Mouse (Mus musculus) MEL (cell line): ENCODE measurements around the gene Gm47289. TPM values are rescaled to one million over a fixed set of nuclear protein-coding genes. Genes with fewer than 3 reads are reported as not detected.
A peak's percentile ranks its signal among the peaks of the same experiment; 100 is the strongest.

Experiments used
- DNase-seq: peaks from one replicate; pipeline ENCODE4 v3.0.0; 2011; ENCODE audit warnings: low read depth, low spot score
- H3K27ac ChIP-seq: 2 replicates; pipeline ENCODE4 v1.5.1; 2012; ENCODE audit warnings: low read depth, mild to moderate bottlenecking, control low read depth, low read length, moderate library complexity; ENCODE audit not compliant: control insufficient read depth
- H3K27me3 ChIP-seq, 2 experiments: fragments of 150-350 bp in 1 of 2; sonication (generic) in 1 of 2; 2 replicates each; pipeline ENCODE4 v1.6.1; 2012; ENCODE audit warnings: low read length in 2 of 2, mild to moderate bottlenecking in 2 of 2, improper control_type of control experiment in 1 of 2, moderate library complexity in 1 of 2; ENCODE audit not compliant: insufficient read depth in 2 of 2, control insufficient read depth in 1 of 2
- H3K36me3 ChIP-seq, 2 experiments: 2 replicates each; pipeline ENCODE4 v1.6.1; 2012 to 2014; ENCODE audit warnings: low read length in 2 of 2, improper control_type of control experiment in 1 of 2, inconsistent platforms in 1 of 2, mild to moderate bottlenecking in 1 of 2; ENCODE audit not compliant: insufficient read depth in 2 of 2, control insufficient read depth in 1 of 2
- H3K4me1 ChIP-seq, 2 experiments: fragments of 150-350 bp in 1 of 2; sonication (generic) in 1 of 2; 2 replicates each; pipeline ENCODE4 v1.6.1; 2012; ENCODE audit warnings: low read length in 2 of 2, improper control_type of control experiment in 1 of 2, mild to moderate bottlenecking in 1 of 2; ENCODE audit not compliant: insufficient read depth in 2 of 2, control insufficient read depth in 1 of 2
- H3K4me3 ChIP-seq, 2 experiments: fragments of 150-350 bp in 1 of 2; sonication (generic) in 1 of 2; 2 replicates each; pipeline ENCODE4 v1.5.1; 2012; ENCODE audit warnings: low read depth in 2 of 2, low read length in 2 of 2, mild to moderate bottlenecking in 2 of 2, moderate library complexity in 2 of 2, control low read depth in 1 of 2, improper control_type of control experiment in 1 of 2; ENCODE audit not compliant: control insufficient read depth in 1 of 2, insufficient read depth in 1 of 2
- H3K79me2 ChIP-seq: 2 replicates; pipeline ENCODE4 v1.6.1; 2012; ENCODE audit warnings: mild to moderate bottlenecking, low read length, moderate library complexity; ENCODE audit not compliant: control insufficient read depth, poor library complexity, insufficient read depth
- H3K9ac ChIP-seq: 2 replicates; pipeline ENCODE4 v1.6.1; 2012; ENCODE audit warnings: low read depth, mild to moderate bottlenecking, control low read depth, low read length, moderate library complexity; ENCODE audit not compliant: control insufficient read depth, poor library complexity, severe bottlenecking
- H3K9me3 ChIP-seq: fragments of 150-350 bp; sonication (generic); replicated peaks from 2 replicates; pipeline ENCODE4 v1.6.1; 2012; ENCODE audit warnings: mild to moderate bottlenecking, low read length, improper control_type of control experiment, moderate library complexity; ENCODE audit not compliant: insufficient read depth
- CHD1 ChIP-seq: IDR thresholded peaks from 2 replicates; pipeline ENCODE4 v1.6.1; 2012; ENCODE audit warnings: low read depth, mild to moderate bottlenecking, inconsistent platforms, low read length, improper control_type of control experiment
- CHD2 ChIP-seq: IDR thresholded peaks from 2 replicates; pipeline ENCODE4 v1.6.1; 2011; ENCODE audit warnings: low read length, improper control_type of control experiment
- CTCF ChIP-seq, 3 experiments: IDR thresholded peaks in 2 of 3; conservative IDR thresholded peaks in 1 of 3; 2 replicates each; pipeline ENCODE4 v1.5.1; 2011 to 2012; ENCODE audit warnings: low read length in 3 of 3, low read depth in 2 of 3, mild to moderate bottlenecking in 2 of 3, improper control_type of control experiment in 1 of 3, inconsistent platforms in 1 of 3, mixed read lengths in 1 of 3, moderate library complexity in 1 of 3; ENCODE audit not compliant: control insufficient read depth in 1 of 3, insufficient read depth in 1 of 3, poor library complexity in 1 of 3, severe bottlenecking in 1 of 3
- E2F4 ChIP-seq: IDR thresholded peaks from 2 replicates; pipeline ENCODE4 v1.6.1; 2011; ENCODE audit warnings: low read depth, low read length, improper control_type of control experiment, borderline replicate concordance
- EP300 ChIP-seq, 2 experiments: IDR thresholded peaks; 2 replicates each; pipeline ENCODE4 v1.6.1; 2011; ENCODE audit warnings: improper control_type of control experiment in 2 of 2, low read length in 2 of 2, low read depth in 1 of 2, mild to moderate bottlenecking in 1 of 2
- ETS1 ChIP-seq: IDR thresholded peaks from 2 replicates; pipeline ENCODE4 v1.6.1; 2012; ENCODE audit warnings: low read depth, mild to moderate bottlenecking, inconsistent platforms, low read length, improper control_type of control experiment, moderate library complexity
- GATA1 ChIP-seq: IDR thresholded peaks from 2 replicates; pipeline ENCODE4 v1.6.1; 2011; ENCODE audit warnings: low read depth, low read length, improper control_type of control experiment
- MEF2A ChIP-seq: IDR thresholded peaks from 2 replicates; pipeline ENCODE4 v1.6.1; 2014; ENCODE audit warnings: low read depth, mild to moderate bottlenecking, inconsistent platforms, low read length, improper control_type of control experiment; ENCODE audit not compliant: poor library complexity, insufficient replicate concordance, severe bottlenecking; ENCODE audit errors: extremely low read depth
- MXI1 ChIP-seq: IDR thresholded peaks from 2 replicates; pipeline ENCODE4 v1.6.1; 2011; ENCODE audit warnings: mild to moderate bottlenecking, low read depth, low read length, improper control_type of control experiment
- NELFE ChIP-seq: IDR thresholded peaks from 2 replicates; pipeline ENCODE4 v1.6.1; 2011; ENCODE audit warnings: low read depth, low read length, improper control_type of control experiment
- POLR2A ChIP-seq, 2 experiments: IDR thresholded peaks; 2 replicates each; pipeline ENCODE4 v1.6.1; 2011 to 2012; ENCODE audit warnings: low read length in 2 of 2, mild to moderate bottlenecking in 2 of 2, control low read depth in 1 of 2, improper control_type of control experiment in 1 of 2, low read depth in 1 of 2, moderate library complexity in 1 of 2; ENCODE audit not compliant: control insufficient read depth in 1 of 2, insufficient read depth in 1 of 2, poor library complexity in 1 of 2
- POLR2AphosphoS2 ChIP-seq: IDR thresholded peaks from 2 replicates; pipeline ENCODE4 v1.6.1; 2011; ENCODE audit warnings: low read length, improper control_type of control experiment
- RAD21 ChIP-seq: IDR thresholded peaks from 2 replicates; pipeline ENCODE4 v1.6.1; 2011; ENCODE audit warnings: mild to moderate bottlenecking, low read depth, low read length, improper control_type of control experiment
- SMC3 ChIP-seq: IDR thresholded peaks from 2 replicates; pipeline ENCODE4 v1.6.1; 2011; ENCODE audit warnings: low read depth, low read length, improper control_type of control experiment
- TAL1 ChIP-seq: IDR thresholded peaks from 2 replicates; pipeline ENCODE4 v1.6.1; 2012; ENCODE audit warnings: mild to moderate bottlenecking, inconsistent platforms, low read length, moderate library complexity, mixed read lengths
- TBP ChIP-seq: IDR thresholded peaks from 2 replicates; pipeline ENCODE4 v1.8.0; 2011; ENCODE audit warnings: low read depth, low read length, improper control_type of control experiment
- TCF12 ChIP-seq: IDR thresholded peaks from 2 replicates; pipeline ENCODE4 v1.6.1; 2014; ENCODE audit warnings: low read depth, mild to moderate bottlenecking, inconsistent platforms, low read length, improper control_type of control experiment, moderate library complexity
- ZC3H11A ChIP-seq: IDR thresholded peaks from 2 replicates; pipeline ENCODE4 v1.6.1; 2012; ENCODE audit warnings: low read depth, mild to moderate bottlenecking, inconsistent platforms, low read length, improper control_type of control experiment
- ZKSCAN1 ChIP-seq: IDR thresholded peaks from 2 replicates; pipeline ENCODE4 v1.6.1; 2012; ENCODE audit warnings: low read depth, mild to moderate bottlenecking, inconsistent platforms, low read length, improper control_type of control experiment, moderate library complexity
- ZMIZ1 ChIP-seq: IDR thresholded peaks from 2 replicates; pipeline ENCODE4 v1.6.1; 2012; ENCODE audit warnings: low read depth, mild to moderate bottlenecking, inconsistent platforms, low read length, improper control_type of control experiment, moderate library complexity
- ZNF384 ChIP-seq: IDR thresholded peaks from 2 replicates; pipeline ENCODE4 v1.6.1; 2012; ENCODE audit warnings: low read depth, mild to moderate bottlenecking, inconsistent platforms, low read length, improper control_type of control experiment
- polyA plus RNA-seq, 2 experiments: library from polyadenylated mRNA; stranded (reverse) in 1 of 2; unstranded in 1 of 2; fragments of >175 nt in 1 of 2; fragments of >200 nt in 1 of 2; gene quantifications; 2 replicates each; pipeline versions ENCODE4 v1.2.1 to v1.2.4; 2012; ENCODE audit warnings: low replicate concordance in 2 of 2, low read depth in 1 of 2; ENCODE audit not compliant: insufficient read length in 2 of 2, insufficient read depth in 1 of 2, missing spikeins in 1 of 2
- total RNA-seq: library from RNA; depleted of rRNA; stranded (reverse); fragments of 300-350 nt; gene quantifications from 2 replicates; pipeline ENCODE4 v1.2.3, GENCODE M21; 2012

Gm47289 gene
- total and polyA plus RNA-seq, 3 experiments = not detected

DNA sequence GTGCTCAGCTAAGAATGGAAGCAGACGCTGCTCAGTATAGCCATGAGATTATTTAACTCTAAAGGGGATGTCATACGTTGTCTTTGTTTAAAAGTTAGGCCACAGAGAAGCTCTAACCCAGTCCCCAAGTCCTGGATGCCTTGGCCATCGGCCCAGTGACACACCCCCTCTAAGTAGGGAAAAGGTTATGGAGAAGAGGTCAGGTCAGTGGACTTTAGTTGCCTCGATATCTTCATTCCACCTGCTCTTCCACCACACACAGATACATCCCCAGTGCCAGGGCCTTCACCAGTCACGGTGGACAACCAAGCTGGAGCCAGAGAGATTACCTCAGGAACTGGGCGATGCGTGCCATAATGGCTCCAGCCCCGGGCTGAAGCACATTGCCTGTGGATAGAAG lies 3.5 kb upstream of the Gm47289 start:
- TF ChIP-seq MEF2A = no peak
- TF ChIP-seq E2F4 = no peak
- TF ChIP-seq ZMIZ1 = no peak
- no peak for TF ChIP-seq TBP

DNA sequence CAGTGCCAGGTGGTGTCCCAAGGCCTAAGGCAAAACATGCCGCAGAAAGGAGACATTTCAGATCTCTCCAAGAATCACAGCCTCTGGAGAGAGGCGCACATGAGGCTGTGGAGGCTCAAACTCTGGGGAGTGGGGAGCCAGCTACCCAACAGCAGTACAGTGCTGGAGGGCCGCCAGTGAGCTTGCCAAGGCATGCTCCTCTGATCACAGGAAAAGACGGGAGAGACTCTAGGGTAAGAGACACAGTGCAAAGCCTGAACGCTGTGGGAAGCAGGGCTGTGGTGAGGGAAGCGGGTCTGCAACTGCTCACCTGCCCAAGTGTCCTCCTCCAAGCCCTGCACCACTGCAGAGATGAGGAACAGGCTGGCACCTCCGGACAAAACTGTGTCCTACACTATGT lies 3.1 kb upstream of the Gm47289 start:
- H3K36me3 ChIP-seq = no peaks in the 10 kb centered on the region
- H3K79me2 ChIP-seq = no peaks in the 10 kb centered on the region
- no peak overlapping the region for H3K9ac ChIP-seq
- no peak overlapping the region for H3K27ac ChIP-seq
- DNase-seq = no peak
- no peaks in the 10 kb centered on the region for H3K4me1 ChIP-seq
- H3K27me3 ChIP-seq = peaks cover 0 to 1% of the 10 kb centered on the region in 2 experiments; a peak in 1 of 4 replicates
- no peaks in the 10 kb centered on the region for H3K9me3 ChIP-seq
- no peak overlapping the region for H3K4me3 ChIP-seq
- TF ChIP-seq NELFE (no peak), MEF2A (no peak), TAL1 (no peak), ZKSCAN1 (no peak)
- TF ChIP-seq, all 39 proteins: peak for 0

More for the DNA sequence above, 3.5 kb upstream of the Gm47289 start:
- no peak overlapping the region for H3K4me3 ChIP-seq
- DNase-seq = no peak
- H3K27ac ChIP-seq = no peak overlapping the region
- H3K4me1 ChIP-seq = no peaks in the 10 kb centered on the region
- H3K27me3 ChIP-seq = peaks cover 0 to 1% of the 10 kb centered on the region in 2 experiments; a peak in 1 of 4 replicates
- no peaks in the 10 kb centered on the region for H3K36me3 ChIP-seq
- H3K9ac ChIP-seq = no peak overlapping the region
- no peaks in the 10 kb centered on the region for H3K9me3 ChIP-seq
- H3K79me2 ChIP-seq = no peaks in the 10 kb centered on the region

DNA sequence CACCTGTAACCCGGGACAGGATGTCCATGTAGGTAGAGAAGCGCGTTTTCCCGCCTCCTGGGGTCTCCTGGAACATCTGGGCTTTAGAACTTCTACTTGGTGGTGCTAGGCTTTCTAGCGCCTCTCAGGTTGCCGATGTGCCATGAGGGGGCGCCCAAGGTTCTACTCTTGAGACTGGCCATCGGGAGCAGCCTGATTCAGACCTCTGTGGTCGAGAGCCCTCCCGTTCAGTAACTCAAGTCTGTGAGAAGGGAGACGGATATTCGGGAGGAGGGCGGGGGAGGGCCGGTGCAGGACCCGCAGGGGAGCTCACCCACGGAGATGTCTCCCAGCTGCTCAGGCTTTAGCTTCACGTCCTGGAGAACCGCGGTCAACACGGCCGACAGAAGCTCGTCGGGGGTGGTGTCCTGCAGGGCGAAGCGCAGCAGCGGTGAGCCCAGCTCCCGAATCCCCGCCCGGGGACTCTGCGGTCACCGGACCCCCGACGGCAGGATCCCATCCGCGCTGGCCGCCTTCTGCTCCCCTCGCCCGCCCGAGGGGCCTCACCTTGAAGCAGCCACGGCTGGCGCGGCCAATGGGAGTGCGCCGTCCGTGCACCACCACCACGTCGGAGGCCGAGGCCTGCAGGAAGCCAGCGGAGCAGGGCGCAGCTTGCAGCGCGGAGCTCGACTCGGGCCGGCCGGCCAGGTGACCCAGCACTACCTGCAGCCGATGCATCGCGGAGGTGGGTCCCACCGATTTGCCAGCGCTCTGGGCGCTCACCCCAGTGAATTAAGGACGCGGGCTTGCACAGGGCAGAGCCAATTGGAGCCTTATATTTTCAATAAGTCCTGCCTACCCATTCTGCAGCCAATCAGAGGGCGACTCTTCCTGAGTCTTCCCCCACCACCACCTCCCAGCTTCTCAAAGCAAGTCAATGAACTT lies 2.4 kb upstream of the Gm47289 start, which contains the start of gene Acaa1b:
TSS of gene Acaa1b (minus strand) at position 816 of the 924 bp plus-strand sequence.
- Histone ChIP-seq H3K4me1 (no peaks in the 10 kb centered on the region), H3K4me3 (peak within 1 kb of the TSS in 1 of 2 experiments; percentile 32; a peak in 2 of 4 replicates), H3K36me3 (no peaks in the 10 kb centered on the region), H3K9ac (no peak within 1 kb of the TSS), H3K9me3 (no peaks in the 10 kb centered on the region), H3K27ac (no peak within 1 kb of the TSS), H3K79me2 (no peaks in the 10 kb centered on the region), H3K27me3 (peaks cover 0 to 3% of the 10 kb centered on the region in 2 experiments; a peak in 2 of 4 replicates)
- TF ChIP-seq SMC3 (peak; percentile 89), NELFE (no peak), ZC3H11A (peak; percentile 75), CHD2 (no peak), CTCF (IDR thresholded peaks at IDR 0.05 in 2 of 3, conservative IDR thresholded peaks at IDR 0.05 in 1 of 3; ENCODE audit: control insufficient read depth in 1 of 3, insufficient read depth in 1 of 3, low read depth in 2 of 3, low read length in 3 of 3, poor library complexity in 1 of 3, severe bottlenecking in 1 of 3) (peak; percentile 27 to 81 (median 76); a peak in 5 of 6 replicates), MXI1 (no peak), ZNF384 (no peak), GATA1 (no peak), TCF12 (no peak), RAD21 (peak; percentile 73), POLR2A (IDR thresholded peaks at IDR 0.05; ENCODE audit: control insufficient read depth in 1 of 2, insufficient read depth in 1 of 2, low read depth in 1 of 2, low read length in 2 of 2, poor library complexity in 1 of 2) (no peak), EP300 (IDR thresholded peaks at IDR 0.05; ENCODE audit: low read depth in 1 of 2, low read length in 2 of 2) (no peak), POLR2AphosphoS2 (no peak), ETS1 (no peak), MEF2A (no peak), CHD1 (no peak)
- DNase-seq = peak; percentile 65
